ENCODE assay signal across 8 mouse cellular contexts in genomic region chr1:94034984-94035743, GRCm38 (mm10). TPM values are rescaled to one million over a fixed set of nuclear protein-coding genes. Genes with fewer than 3 reads are reported as not detected.
A peak's percentile ranks its signal among the peaks of the same experiment; 100 is the strongest.
DNase-seq lines count a peak whose midpoint lies in the region; ATAC-seq and TF ChIP-seq lines count a peak whose summit lies in the region.

No protein-coding gene starts in this region.

- 0 out of 2 replicates have a peak, but pooled peaks cover 5% of the 10 kb centered on the region for H3K27me3 ChIP-seq in embryonic facial prominence, embryonic 10.5 days (replicated peaks; ENCODE audit: low read depth, poor library complexity, severe bottlenecking)
- H3K27me3 ChIP-seq in intestine, postnatal 0 days (replicated peaks; ENCODE audit: control insufficient read depth, insufficient read depth, low read length): no peaks in the 10 kb centered on the region
- no peaks in the 10 kb centered on the region for H3K27me3 ChIP-seq in midbrain, embryonic 10.5 days (ENCODE audit: low read depth, poor library complexity, severe bottlenecking)

- H3K4me1 ChIP-seq in embryonic facial prominence, embryonic 10.5 days: peaks cover 9% of the 10 kb centered on the region
- 0 out of 2 replicates have a peak, but pooled peaks cover 3% of the 10 kb centered on the region for H3K4me1 ChIP-seq in intestine, postnatal 0 days (replicated peaks; ENCODE audit: control insufficient read depth, insufficient read depth, low read length)
- peaks cover 10% of the 10 kb centered on the region for H3K4me1 ChIP-seq in midbrain, embryonic 10.5 days

- peak overlapping the region; percentile 61 for H3K4me3 ChIP-seq in embryonic facial prominence, embryonic 10.5 days
- peak overlapping the region; percentile 36 for H3K4me3 ChIP-seq in intestine, postnatal 0 days (ENCODE audit: low read depth, low read length)
- peak overlapping the region; percentile 57 for H3K4me3 ChIP-seq in midbrain, embryonic 10.5 days

- peak overlapping the region; percentile 78 for H3K27ac ChIP-seq in embryonic facial prominence, embryonic 10.5 days (replicated peaks)
- no peak overlapping the region for H3K27ac ChIP-seq in intestine, postnatal 0 days (ENCODE audit: low read depth, low read length)
- peak overlapping the region; percentile 84 for H3K27ac ChIP-seq in midbrain, embryonic 10.5 days (replicated peaks)

- DNase-seq in adrenal gland, postnatal 10 days: peak; percentile 90
- peak; percentile 84 for DNase-seq in embryonic facial prominence, embryonic 10.5 days (ENCODE audit: low spot score)
- DNase-seq in left cerebral cortex, postnatal 36 days (ENCODE audit: low spot score in 2 of 2): peak; percentile 81 to 86
- DNase-seq in midbrain, embryonic 10.5 days (ENCODE audit: low spot score): peak; percentile 85
- peak; percentile 65 to 80 for DNase-seq in right cerebral cortex, postnatal 36 days (ENCODE audit: low spot score in 2 of 2)
- peak; percentile 66 to 81 for DNase-seq in urinary bladder, postnatal 4 days (ENCODE audit: low spot score in 2 of 2)

- H3K9me3 ChIP-seq in embryonic facial prominence, embryonic 10.5 days: no peaks in the 10 kb centered on the region
- no peaks in the 10 kb centered on the region for H3K9me3 ChIP-seq in intestine, postnatal 0 days (ENCODE audit: control insufficient read depth)
- H3K9me3 ChIP-seq in midbrain, embryonic 10.5 days (replicated peaks): no peaks in the 10 kb centered on the region

- TF ChIP-seq CTCF in intestine, postnatal 0 days (IDR thresholded peaks at IDR 0.05; ENCODE audit: low read depth): peak; percentile 89

- intact Hi-C loops in left cerebral cortex, postnatal 36 days (cut with DNase I): loop anchor here (2.0 kb wide), 1 partner anchor 44 kb away; no protein-coding TSS in a partner anchor

- 1% methylated on average over 25 of the region's 25 CpGs for WGBS in embryonic facial prominence, embryonic 10.5 days
- WGBS in intestine, postnatal 0 days: 2% methylated on average over 25 of the region's 25 CpGs
- 2% methylated on average over 25 of the region's 25 CpGs for WGBS in midbrain, embryonic 10.5 days

- ATAC-seq in granulocyte monocyte progenitor cell, adult 5-6 weeks (replicated peaks; ENCODE audit: poor library complexity, severe bottlenecking): peak; percentile 87
- ATAC-seq in intestine, postnatal 0 days: peak; percentile 75

- peak overlapping the region; percentile 72 for H3K4me2 ChIP-seq in intestine, postnatal 0 days (replicated peaks; ENCODE audit: low read depth)

- H3K36me3 ChIP-seq in embryonic facial prominence, embryonic 10.5 days (replicated peaks): no peaks in the 10 kb centered on the region
- no peaks in the 10 kb centered on the region for H3K36me3 ChIP-seq in intestine, postnatal 0 days (ENCODE audit: control insufficient read depth, insufficient read depth)
- no peaks in the 10 kb centered on the region for H3K36me3 ChIP-seq in midbrain, embryonic 10.5 days

- no peak overlapping the region for H3K9ac ChIP-seq in intestine, postnatal 0 days (ENCODE audit: low read depth, low read length)

RNA-seq across cellular contexts. Expression of gene Neu4, which starts 14.9 kb away (rescaled TPM):
- total RNA-seq in adrenal gland, postnatal 10 days (2021): not detected
- not detected in 2 replicates for polyA plus RNA-seq in embryonic facial prominence, embryonic 10.5 days (2016; fragmentation: Nextera tagmentation; extraction: Ambion mirVana)
- not detected in 2 replicates for total RNA-seq in granulocyte monocyte progenitor cell, adult 5-6 weeks (2014; fragmentation: Nextera tagmentation)
- total RNA-seq in granulocyte monocyte progenitor cell, adult 5-6 weeks (2017): not detected in 2 replicates
- not detected in 2 replicates for polyA plus RNA-seq in intestine, postnatal 0 days (2015; fragmentation: Nextera tagmentation; extraction: Ambion mirVana)
- total RNA-seq in left cerebral cortex, postnatal 36 days (2021): 1 to 10 TPM; 8.8 to 9.6 TPM
- polyA plus RNA-seq in midbrain, embryonic 10.5 days (2016; fragmentation: Nextera tagmentation; extraction: Ambion mirVana): not detected in 2 replicates

RNA-seq across cellular contexts. Expression of gene Pdcd1, which starts 17.2 kb away (rescaled TPM):
- total RNA-seq in adrenal gland, postnatal 10 days (2021): under 1 TPM in 1 of 2 experiments, not detected in 1; 0.15 TPM
- not detected in 2 replicates for polyA plus RNA-seq in embryonic facial prominence, embryonic 10.5 days (2016; fragmentation: Nextera tagmentation; extraction: Ambion mirVana)
- total RNA-seq in granulocyte monocyte progenitor cell, adult 5-6 weeks (2014; fragmentation: Nextera tagmentation): not detected in 2 replicates
- total RNA-seq in granulocyte monocyte progenitor cell, adult 5-6 weeks (2017): not detected in 2 replicates
- 0.09 and 0.14 TPM in 2 replicates for polyA plus RNA-seq in intestine, postnatal 0 days (2015; fragmentation: Nextera tagmentation; extraction: Ambion mirVana)
- under 1 TPM in 1 of 2 experiments, not detected in 1; 0.15 TPM for total RNA-seq in left cerebral cortex, postnatal 36 days (2021)
- 0.14 TPM in 1 of 2 replicates, not detected in the other for polyA plus RNA-seq in midbrain, embryonic 10.5 days (2016; fragmentation: Nextera tagmentation; extraction: Ambion mirVana)

RNA-seq across cellular contexts. Expression of gene Gal3st2c, which starts 44.9 kb away (rescaled TPM):
- under 1 TPM; 0.12 to 0.15 TPM for total RNA-seq in adrenal gland, postnatal 10 days (2021)
- not detected in 2 replicates for polyA plus RNA-seq in embryonic facial prominence, embryonic 10.5 days (2016; fragmentation: Nextera tagmentation; extraction: Ambion mirVana)
- not detected in 2 replicates for total RNA-seq in granulocyte monocyte progenitor cell, adult 5-6 weeks (2014; fragmentation: Nextera tagmentation)
- total RNA-seq in granulocyte monocyte progenitor cell, adult 5-6 weeks (2017): not detected in 2 replicates
- 0.07 and 0.08 TPM in 2 replicates for polyA plus RNA-seq in intestine, postnatal 0 days (2015; fragmentation: Nextera tagmentation; extraction: Ambion mirVana)
- total RNA-seq in left cerebral cortex, postnatal 36 days (2021): under 1 TPM; 0.05 TPM
- not detected in 2 replicates for polyA plus RNA-seq in midbrain, embryonic 10.5 days (2016; fragmentation: Nextera tagmentation; extraction: Ambion mirVana)

Comparison
In these comparisons a context has a peak if more than half of its experiments do, and no peak if none do; other contexts are left out.
1. RNA of gene Neu4, which starts 14.9 kb away (total RNA-seq): 8.8 to 9.6 TPM in left cerebral cortex, postnatal 36 days; not detected in adrenal gland, postnatal 10 days and not detected in granulocyte monocyte progenitor cell, adult 5-6 weeks; every median in the first group is over 4 times any median in the second.
2. Peak in every context shown above with its lines, with median percentiles within 50 percentile points of each other: DNase-seq and H3K4me3 ChIP-seq.